Mouse (Mus musculus) cerebellum, adult 8-10 months (tissue): Measurements from ENCODE around the gene Anp32a.

ENCODE experiments used
- DNase-seq: peaks from one replicate; pipeline ENCODE4 v3.0.0; 2022

Gene Anp32a

DNA sequence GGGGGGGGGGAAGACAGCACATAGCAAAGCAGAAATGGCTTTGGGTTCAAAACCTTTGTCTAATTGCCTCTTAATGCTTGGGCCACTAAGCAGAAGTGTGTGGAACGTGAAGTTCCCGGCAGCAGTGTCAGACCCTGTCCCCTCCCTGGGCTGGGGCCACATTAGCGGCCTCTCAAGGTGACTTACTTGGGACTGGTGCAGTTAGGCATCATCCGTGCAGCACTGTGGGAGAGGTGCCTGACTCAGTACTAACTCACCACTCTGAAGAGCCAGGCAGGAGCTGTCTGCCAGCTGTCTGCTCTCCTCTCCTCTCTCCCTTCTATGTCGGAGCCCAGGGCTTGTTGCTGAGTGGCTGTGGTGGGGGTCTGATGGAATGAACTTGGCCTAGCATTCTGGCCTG, 6.1 kb downstream of the Anp32a start:
- peak; percentile 9 for DNase-seq

DNA sequence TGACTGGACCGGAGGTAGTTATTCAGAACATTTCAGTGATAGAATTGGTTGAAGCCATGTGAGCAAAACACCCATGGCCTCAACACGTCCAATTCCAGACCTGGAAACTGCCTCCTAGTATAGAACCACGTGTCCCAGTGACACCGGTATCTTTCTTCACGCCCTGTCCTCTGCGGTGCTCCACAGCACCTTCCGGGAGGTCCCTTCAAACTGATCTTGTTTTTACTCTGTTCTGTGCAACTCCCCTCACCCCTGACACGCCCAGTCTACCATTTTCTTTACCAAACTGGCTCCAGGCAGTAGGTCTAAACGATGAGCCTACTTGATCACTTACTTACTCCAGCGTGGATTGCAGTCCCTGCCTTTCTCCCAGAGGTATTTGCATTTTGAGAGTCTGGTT, 7.0 kb downstream of the Anp32a start:
- DNase-seq = peak; percentile 15

DNA sequence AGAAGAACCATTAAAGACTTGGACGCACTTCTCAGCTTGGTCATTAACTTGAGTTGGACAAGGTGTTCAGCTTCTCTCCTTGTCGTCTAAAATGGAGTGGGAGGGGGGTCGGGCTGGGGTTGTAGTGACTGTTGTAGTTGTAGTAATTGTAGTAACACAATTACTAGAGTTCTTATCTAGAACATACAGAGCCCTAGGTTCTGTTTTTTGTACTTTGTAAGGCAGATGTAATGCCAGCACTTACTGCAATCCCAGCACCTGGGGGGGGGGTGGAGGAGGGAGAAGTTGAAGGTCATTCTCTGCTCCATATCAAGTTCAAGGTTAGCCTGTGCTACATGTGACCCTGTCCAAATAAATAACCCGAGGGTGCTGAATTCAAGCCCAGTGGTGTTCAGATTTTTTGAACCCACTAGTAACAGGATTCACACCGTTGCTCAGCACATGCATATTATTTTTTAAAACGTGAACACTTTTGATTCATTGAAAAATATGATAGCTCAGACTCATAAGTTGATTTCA, 7.4 kb downstream of the Anp32a start:
- DNase-seq = no peak

DNA sequence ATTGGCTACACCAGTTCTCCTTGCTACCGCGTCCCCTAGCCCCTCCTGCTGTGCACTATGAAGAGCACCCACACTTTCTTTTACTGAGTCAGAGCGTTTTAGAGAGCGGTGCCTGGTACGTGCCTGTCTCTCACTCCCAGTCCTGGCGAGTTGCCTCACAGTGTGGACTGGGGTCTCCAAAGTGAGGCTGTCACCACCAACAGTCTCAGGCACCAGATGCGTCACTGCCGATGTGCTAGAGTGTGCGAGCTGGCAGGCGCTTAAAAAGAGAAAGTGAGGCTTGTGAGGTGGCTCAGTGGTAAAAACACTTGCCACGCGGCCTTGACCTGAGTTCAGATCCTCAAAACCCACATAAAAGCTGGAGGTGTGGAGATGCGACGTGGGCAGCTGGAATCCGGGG, 8.2 kb downstream of the Anp32a start:
- DNase-seq = peak; percentile 14

DNA sequence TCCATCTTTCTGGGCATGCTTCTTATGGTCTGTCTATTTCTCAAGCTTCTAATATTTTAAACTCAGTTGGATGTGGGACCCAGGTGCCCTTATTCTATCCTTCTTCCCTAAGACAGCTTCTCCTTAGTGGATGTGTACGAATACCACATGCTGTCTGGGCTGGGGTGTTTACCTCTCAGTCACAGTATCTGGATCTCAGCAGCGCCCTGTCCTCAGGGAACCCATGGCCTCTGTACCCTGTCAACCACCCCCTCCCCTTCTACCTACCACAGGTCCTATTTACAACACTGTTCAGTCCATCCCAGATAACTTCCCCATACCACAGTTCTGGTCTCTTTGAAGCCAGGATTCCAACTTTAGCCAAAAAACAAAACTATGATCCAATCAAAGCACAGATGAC, 9.6 kb downstream of the Anp32a start:
- no peak for DNase-seq

DNA sequence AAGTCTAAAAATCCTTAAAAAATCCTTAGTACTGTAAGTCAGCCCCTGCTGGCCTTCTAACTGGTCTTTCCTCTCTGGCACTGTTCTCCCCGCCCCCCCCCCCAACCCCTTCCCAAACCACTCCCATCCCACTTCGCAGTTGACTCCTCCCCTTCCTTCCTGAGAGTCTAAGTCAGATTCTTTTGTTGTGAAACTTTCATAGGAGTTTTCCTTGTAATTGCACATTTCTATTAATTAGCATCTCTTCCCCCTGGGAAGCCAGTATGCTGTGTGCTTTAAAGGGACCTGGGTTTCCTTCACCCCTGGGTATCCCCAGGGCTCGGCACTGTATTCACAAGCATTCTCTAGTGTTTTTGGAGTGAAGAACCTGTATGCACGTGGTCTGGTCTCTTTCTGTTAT, 10.1 kb downstream of the Anp32a start:
- no peak for DNase-seq

DNA sequence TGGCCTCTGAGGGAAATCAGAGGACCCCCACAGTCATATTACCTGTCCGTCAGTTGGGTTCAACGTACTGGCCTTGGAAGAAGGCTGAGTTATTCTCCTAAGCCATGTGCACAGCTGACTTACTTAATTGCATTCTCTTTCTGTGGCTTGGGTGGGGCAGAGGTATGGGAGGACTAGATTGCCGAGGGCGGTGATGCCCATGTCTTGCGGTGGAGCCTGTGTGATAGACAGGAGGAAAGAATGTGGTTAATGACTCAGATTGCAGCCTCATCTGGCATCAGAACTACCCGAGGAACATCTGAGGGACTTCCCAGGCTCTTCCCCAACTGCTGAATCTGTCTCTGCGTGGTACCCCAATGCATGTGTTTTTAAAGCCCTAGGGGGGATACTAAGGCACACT, 12.7 kb downstream of the Anp32a start:
- no peak for DNase-seq

DNA sequence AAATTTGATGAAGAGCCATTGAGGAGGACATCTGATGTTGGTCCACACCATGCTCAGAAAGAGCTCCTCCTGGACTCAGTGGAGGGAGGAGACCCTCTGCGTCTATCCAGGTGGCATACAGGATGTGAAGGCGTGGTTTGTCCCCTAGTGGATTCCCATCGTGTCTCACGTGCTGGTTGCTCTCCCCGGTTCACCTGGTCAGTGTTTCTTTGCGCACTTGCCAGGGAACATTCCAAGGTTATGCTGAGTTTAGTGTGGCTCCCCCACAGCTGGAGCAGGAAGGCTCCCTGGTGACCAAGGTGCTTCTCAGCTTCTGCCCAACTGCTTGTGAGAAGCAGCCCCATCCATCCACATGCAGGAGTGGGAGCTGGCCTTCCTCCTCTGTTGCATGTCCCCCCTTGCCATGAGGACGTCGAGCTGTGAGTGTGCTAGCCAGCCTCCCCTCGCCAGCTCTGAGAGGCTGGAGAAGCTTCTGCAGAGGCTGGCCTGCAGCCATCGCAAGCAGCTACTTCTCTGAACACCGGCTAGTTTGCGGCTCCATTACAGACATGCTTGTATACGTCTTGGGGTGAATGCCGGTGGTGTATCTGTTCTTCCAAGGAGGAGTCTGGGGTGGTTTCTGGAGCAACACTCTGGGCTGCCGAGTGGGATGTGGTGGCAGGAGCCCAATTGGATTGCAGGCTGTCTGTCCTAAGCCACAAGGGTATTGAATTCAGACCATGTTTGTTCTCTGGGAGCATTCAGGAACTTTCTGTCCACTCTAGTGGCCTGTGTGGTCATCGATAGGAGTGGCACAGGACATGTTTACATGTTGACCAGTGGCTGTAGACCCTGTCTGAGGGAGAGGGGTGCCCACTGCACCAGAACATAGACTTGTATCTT, 14.0 kb downstream of the Anp32a start:
- no peak for DNase-seq

DNA sequence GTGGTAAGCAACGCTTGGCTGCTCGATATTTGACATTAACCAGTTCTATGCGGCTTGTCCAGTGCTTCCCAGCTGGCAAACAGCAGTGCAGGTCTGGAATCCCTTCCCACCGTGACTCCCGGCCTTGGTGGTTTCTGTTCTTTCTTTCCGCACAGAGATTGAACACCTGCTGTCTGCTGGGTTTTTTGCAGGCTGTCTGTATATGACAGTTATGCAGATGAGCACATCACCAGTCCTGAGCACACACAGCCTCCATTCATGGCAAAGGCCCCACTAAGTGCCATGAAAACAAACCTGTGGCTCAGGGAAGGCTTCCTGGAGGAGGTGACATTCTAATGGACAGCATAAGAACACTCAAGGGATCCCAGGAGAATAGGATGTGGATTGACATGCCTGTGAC, 14.7 kb downstream of the Anp32a start:
- DNase-seq = no peak

DNA sequence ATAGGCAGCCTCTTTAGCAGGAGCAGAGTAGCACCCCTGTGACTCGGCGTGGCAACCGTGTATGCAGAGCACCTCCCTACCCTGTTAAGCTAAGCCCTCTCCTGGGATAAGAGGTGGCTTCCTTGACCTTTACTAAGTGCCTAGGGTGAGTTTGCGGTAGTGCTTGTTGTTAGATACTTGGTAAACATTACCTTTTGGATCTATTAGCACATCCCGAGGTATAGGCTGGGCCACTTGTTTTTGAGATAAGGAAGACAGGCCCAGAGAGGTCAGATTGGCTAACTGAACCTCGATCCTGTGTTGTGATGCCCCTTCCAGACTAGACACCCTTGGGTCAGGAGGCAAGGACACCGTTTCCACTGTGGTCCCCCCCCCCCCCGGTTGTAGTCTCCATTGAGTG, 16.5 kb downstream of the Anp32a start:
- no peak for DNase-seq

DNA sequence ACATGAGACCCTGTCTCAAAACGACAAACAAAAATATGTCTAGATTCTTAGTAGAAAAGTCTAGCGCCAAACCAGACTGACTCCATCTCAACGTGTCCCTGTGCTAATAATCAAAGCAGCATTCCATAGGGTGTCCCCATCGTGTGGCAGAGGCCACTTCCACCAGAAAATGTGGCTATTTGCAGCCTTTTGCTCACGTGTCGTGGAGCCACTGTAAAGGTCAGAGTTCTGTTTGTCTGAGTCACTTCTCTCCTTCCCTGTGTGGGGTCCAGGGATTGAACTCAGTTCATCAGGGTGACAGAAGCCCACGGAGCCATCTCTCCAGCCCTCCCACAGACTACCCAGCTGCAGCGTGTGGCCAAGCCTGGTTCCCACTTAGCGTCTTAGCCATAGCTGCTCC, 17.8 kb downstream of the Anp32a start:
- DNase-seq = no peak

DNA sequence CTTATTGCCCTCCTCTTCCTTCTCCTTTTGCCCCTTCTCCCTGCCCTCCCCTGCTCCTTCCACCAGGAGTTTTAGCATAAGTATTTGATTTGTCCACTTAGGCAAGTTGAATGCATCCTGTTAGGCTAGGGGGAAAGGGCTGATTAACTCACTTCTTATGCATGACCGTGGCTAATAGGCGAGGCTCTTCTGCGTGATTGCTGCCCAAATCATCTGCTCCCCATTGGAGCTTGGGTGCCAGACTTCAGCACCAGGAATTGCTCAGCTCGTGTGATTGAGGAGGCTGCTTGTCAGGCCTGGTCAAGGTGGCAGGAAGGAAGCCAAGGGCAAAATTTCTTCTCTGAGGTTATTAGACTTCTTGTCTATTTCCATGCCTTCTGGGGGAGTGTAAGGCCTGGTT, 19.8 kb downstream of the Anp32a start:
- DNase-seq = no peak

DNA sequence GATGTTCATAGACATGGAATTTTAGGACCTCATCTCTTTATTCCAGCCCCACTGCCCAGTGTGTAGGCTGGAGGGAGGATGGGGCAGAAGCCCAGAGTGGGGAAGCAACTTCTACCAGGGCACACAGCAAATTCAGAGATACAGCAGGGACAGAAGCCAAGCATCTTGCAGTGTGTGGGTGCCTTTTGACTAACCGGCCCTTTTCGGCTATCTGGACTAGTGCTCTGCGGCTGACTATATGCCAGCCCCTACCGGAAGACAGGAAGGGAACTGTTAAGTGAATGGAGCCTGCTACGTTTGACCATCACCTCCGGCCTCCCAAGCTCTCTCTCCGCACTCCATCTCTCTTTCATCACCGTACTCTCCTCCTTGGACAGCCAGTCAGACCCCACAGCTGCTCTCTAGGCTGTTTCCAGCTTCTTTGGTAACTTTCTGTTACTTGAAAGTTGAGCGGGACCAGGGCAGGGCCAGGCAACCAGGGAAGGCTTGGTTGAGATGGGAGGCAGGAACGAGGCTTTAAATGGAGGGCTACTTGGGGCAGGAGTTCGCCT, 21.8 kb downstream of the Anp32a start:
- no peak for DNase-seq

DNA sequence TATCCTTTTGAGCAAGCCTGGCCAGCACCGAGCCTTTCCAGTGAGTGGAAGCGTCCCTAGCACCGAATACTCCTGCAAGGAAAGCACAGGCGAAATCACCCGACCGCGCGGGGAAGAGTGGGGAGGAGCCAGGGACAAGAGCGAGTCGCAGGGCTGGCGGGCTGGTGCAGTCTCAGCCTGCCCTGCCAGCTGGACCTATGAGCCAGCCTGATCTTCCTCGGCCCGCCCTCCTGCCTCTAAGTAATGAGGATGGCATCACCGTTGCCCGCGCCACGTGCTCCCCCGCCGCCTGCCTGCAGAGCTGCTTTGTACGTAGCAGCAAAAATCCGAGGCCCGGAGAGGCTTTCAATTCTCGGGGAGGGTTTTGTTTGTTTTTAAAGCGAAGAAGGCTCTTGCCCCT, 22.5 kb downstream of the Anp32a start:
- DNase-seq = peak; percentile 89

DNA sequence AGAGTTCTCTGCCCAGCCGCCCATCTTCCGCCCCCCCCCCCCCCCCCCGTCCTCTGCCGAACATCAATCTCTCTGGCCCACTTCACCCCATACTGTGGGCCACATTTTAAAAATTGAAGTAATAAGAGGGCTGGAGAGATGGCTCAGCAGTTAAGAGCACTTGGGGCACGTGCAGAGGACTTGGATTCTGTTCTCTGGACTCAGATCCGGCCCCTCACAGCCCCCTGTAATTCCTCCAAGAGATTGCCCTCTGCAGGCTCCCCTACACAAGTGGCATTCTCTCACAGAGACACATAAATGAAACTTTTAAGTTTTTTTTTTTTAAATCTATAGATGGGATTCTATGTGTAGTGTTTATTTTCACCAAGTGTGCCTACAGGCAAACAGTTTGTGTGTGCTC, 23.1 kb downstream of the Anp32a start:
- DNase-seq = no peak

DNA sequence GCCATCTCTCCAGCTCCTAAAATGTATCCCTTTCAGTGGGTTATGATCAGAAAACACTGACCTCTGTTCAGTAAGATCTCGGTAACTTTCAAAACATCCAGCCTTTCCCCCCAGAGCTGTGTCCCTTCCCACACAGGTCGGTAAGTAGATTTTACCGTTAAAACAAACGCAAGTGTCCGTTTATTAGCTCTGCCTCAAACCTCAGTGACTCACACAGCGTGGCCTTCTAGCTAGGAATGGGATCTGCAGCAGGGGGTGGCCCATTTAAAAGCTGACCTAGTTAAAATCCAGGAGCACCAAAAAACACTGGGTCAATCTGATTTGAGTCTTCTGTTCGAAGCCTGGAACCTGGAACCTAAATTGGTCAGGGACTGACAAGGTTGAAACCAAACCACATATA, 23.7 kb downstream of the Anp32a start:
- no peak for DNase-seq

DNA sequence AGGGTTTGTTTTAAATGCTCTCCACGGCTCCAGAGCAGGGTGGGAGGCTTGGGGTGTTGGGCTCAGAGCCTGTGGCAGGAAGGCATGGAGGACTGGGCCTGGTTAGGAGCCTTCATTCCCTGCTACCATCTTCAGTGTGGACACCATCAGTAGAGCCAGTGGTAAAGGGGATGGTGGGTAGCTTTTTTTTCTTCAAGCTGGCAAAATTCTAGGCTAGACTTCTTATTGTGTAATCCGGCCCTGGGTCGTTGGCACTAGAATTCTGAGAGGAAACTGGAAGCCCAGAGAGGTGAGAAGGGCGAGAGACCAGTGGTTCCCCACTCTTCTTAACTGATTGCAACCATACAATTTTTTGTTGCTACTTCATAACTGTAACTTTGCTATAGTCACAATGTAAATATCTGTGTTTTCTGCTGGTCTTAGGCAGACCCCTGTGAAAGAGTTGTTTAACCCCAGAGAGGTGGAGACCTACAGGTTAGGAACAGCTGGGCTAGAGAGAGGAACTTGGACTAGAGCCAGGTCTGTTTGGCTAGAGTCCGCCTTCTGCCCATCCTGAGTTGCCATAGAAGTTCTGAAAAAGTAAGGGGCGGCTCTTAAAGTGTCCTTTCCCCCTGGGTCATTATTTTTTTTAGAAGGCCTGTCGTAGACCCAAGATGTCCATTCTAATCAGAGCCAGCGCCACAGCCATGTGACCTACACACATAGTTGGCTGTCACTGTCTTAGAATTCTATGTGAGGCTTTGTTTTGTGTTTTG, 24.4 kb downstream of the Anp32a start:
- no peak for DNase-seq

DNA sequence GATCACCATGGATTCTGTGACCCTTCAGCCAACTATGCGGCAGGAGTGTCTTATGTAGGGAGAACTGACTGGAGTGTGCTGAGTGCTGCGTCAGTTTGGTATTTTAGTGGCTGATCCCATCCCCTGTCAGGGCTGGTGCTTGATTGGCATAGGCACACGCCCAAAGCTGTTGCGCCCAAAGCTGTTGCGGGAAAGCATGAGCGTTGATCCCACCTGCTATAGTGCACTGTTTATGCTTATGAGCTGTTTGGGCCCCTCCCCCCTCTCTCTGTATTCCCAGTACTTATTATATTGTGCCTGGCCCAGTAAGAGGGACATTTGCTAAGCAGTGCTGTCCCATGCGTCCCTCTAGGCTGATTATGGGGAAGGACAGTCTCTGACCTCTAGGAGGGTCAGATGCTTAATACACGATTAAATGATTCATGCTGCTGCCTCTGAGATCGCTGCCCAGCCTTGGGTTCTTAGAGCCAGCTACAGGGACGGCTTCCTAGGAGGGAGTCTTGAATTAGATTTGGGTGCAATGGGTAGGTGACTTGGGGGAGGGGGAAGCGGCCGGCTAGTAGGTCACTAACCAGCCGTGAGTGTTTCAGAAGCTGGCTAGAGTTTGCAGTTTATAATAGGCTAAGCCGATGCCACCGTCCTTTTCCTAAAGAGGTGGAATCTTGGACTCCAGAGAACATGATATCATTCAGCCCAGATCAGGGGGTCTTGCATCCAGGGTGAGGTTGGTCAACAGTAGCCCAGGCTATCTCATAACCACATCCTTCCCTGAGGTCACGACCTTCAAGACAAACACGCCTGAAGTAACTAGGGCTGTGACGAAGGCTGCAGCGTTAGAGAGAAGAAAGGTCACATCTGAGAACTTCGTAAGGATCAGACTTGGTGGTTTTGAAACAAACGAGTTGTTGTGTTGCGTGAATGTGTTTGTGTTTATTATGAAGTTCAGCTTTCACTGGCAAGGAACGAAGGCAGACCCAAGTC, 25.7 kb downstream of the Anp32a start:
- no peak for DNase-seq

DNA sequence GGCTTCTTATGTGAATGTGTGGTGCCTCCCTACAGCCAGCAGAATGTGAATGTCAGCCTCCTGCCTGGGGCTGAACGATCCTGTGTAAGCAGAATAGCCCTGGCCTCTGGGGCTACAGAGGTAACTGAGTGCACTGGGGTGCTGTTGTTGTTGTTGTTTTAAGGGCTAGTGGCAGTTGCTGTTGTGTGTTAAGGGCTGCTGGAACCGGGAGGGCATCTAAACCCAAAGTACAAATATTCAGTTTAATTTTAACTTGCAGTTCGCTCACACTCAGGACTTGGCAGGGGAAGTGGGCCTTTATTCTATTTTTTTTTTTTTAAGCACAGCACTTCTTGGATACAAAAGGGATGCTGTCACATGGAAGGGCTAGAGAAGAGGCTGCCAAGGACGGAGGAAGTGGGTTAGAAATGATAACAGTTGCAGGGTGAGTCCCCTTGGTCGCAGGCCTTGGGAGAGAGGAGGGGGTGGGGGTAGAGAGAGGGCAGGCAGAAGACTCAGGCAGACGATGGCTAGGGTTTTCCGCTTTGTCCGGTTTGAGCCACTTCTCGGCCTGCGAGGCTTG, 26.5 kb downstream of the Anp32a start:
- DNase-seq = peak; percentile 27

DNA sequence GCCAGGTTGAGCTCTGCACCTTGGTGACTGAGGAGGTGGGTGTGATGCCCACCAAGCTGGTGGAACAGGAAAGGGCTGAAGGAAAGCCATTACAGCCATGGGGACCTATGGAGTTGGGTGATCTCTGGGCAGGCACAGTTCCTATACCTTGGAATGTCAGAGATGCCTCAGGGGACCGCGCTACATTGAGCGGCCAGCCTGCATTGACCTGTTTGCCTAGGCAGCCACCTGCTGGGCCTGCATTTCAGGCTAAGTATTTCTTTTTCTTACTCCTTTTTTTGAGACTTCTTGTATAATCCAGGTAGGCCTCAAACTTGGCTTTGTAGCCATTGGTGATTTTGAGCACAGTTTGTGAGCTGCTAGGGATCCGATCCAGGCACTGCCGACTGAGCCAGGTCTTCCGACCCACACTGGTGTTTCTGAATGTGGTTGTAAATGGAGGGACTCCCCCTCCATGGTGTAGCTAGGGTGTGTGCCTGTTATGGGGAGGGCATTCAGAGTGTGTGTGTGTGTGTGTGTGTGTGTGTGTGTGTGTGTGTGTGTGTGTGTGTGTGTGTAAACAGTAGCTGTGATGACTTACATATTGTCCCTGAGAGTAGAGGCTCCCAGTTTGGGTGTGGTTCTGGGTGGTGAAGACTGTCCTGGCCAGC, 27.3 kb downstream of the Anp32a start:
- peak; percentile 35 for DNase-seq

DNA sequence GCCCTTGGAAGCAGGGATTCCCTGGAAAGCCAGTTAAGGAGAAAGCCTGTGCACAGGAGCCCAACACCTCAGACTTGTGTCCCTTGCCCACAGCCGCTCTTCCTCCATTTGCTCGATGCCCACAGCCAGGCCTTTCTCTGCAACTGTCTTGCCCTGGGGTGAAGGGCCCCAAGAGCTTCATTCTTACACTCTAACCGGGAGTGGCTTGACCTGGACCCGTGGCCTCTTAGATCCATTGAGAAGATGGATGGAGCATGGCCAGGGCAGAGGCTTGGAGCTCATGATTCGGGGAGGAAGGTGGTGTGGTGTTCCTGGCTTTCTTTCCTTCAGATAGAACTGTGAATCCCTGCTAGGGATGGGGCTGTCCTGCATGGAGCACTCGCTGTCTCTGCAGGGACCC, 28.1 kb downstream of the Anp32a start:
- DNase-seq = peak; percentile 19

DNA sequence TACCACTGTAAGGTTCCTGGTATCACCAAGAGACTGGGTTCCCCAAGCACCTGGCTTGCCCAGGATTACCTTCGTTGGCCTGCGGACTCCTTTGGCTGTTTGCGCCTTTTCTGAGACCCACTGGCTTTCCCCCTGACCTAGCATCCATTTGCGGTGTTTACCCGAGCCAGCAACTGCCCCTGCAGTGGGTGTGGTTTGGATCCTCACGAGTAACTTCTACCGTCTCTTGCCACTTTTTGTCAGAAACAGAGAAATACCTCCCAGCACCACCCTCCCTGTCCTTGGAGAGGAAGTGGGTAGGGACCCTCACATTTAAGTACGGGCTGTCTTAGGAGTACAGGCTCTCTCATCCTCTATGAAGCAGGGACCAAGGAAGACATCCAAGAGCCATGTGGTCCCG, 29.1 kb downstream of the Anp32a start:
- peak; percentile 16 for DNase-seq
